ENCODE assay signal across 18 mouse cellular contexts in genomic region chr4:129375821-129376220, GRCm38 (mm10). TPM values are rescaled to one million over a fixed set of nuclear protein-coding genes. Genes with fewer than 3 reads are reported as not detected.
DNase-seq lines count a peak whose midpoint lies in the region; ATAC-seq and TF ChIP-seq lines count a peak whose summit lies in the region.
"Had no signal": no experiment of that assay in that cellular context is flagged by ENCODE, and none has a peak within 500 bp of the region (broad histone marks: within the 10 kb centered on the region; RNA-seq: fewer than 3 reads in every experiment).

No protein-coding gene starts in this region.

- no peaks in the 10 kb centered on the region for H3K36me3 ChIP-seq in hindbrain, postnatal 0 days (ENCODE audit: insufficient read depth, low read length)
- no peaks in the 10 kb centered on the region for H3K36me3 ChIP-seq in hindbrain, embryonic 11.5 days (ENCODE audit: control insufficient read depth, insufficient read depth, low read length)
- H3K36me3 ChIP-seq in megakaryocyte, embryonic 14.5 days (replicated peaks; ENCODE audit: low read length), result no peaks in the 10 kb centered on the region
- H3K36me3 ChIP-seq in E14TG2a.4 (ENCODE audit: insufficient read depth, low read length), result peaks cover 4% of the 10 kb centered on the region; the same call in 1 of the 2 replicates
- H3K36me3 ChIP-seq: embryonic facial prominence, embryonic 12.5 days; forebrain, embryonic 15.5 days; hindbrain, embryonic 10.5 days; limb, embryonic 10.5 days; midbrain, embryonic 13.5 days had no signal

- H3K9ac ChIP-seq in hindbrain, postnatal 0 days (replicated peaks; ENCODE audit: low read length), result no peak overlapping the region
- H3K9ac ChIP-seq in hindbrain, embryonic 11.5 days (ENCODE audit: low read depth, low read length), result no peak overlapping the region
- H3K9ac ChIP-seq: embryonic facial prominence, embryonic 12.5 days had no signal

- no peak for TF ChIP-seq CTCF in hindbrain, postnatal 0 days (IDR thresholded peaks at IDR 0.05; ENCODE audit: low read depth)
- no peak for TF ChIP-seq CTCF in E14TG2a.4 (conservative IDR thresholded peaks at IDR 0.05; ENCODE audit: low read length)

- H3K4me1 ChIP-seq in hindbrain, postnatal 0 days (ENCODE audit: insufficient read depth, low read length), result no peaks in the 10 kb centered on the region
- no peaks in the 10 kb centered on the region for H3K4me1 ChIP-seq in hindbrain, embryonic 11.5 days (replicated peaks; ENCODE audit: control insufficient read depth, insufficient read depth, low read length)
- H3K4me1 ChIP-seq in megakaryocyte, embryonic 14.5 days, result peaks cover 43% of the 10 kb centered on the region
- H3K4me1 ChIP-seq in E14TG2a.4 (replicated peaks; ENCODE audit: low read depth, low read length), result peaks cover 44% of the 10 kb centered on the region
- H3K4me1 ChIP-seq: embryonic facial prominence, embryonic 12.5 days had no signal

- H3K4me2 ChIP-seq in hindbrain, postnatal 0 days (ENCODE audit: low read depth, low read length), result 0 out of 2 replicates have a peak overlapping the region, but pooled peaks have one; percentile 62
- H3K4me2 ChIP-seq in hindbrain, embryonic 11.5 days (replicated peaks; ENCODE audit: low read depth, low read length), result no peak overlapping the region

- no peaks in the 10 kb centered on the region for H3K27me3 ChIP-seq in hindbrain, postnatal 0 days (ENCODE audit: insufficient read depth, low read length)
- no peaks in the 10 kb centered on the region; the same call in 1 of the 2 replicates for H3K27me3 ChIP-seq in hindbrain, embryonic 11.5 days (ENCODE audit: control insufficient read depth, insufficient read depth, low read length)
- H3K27me3 ChIP-seq in megakaryocyte, embryonic 14.5 days (replicated peaks), result peaks cover 28% of the 10 kb centered on the region
- H3K27me3 ChIP-seq in E14TG2a.4 (ENCODE audit: insufficient read depth, low read length), result no peaks in the 10 kb centered on the region
- H3K27me3 ChIP-seq: forebrain, embryonic 15.5 days had no signal

- no peaks in the 10 kb centered on the region for H3K9me3 ChIP-seq in hindbrain, postnatal 0 days (ENCODE audit: low read length)
- no peaks in the 10 kb centered on the region for H3K9me3 ChIP-seq in hindbrain, embryonic 11.5 days (ENCODE audit: control insufficient read depth, low read length)
- H3K9me3 ChIP-seq in megakaryocyte, embryonic 14.5 days, result no peaks in the 10 kb centered on the region
- no peaks in the 10 kb centered on the region for H3K9me3 ChIP-seq in E14TG2a.4 (ENCODE audit: low read length)
- H3K9me3 ChIP-seq: embryonic facial prominence, embryonic 12.5 days; forebrain, embryonic 15.5 days; hindbrain, embryonic 10.5 days; limb, embryonic 10.5 days; midbrain, embryonic 13.5 days had no signal

- ATAC-seq in hindbrain, postnatal 0 days, result no peak
- ATAC-seq in hindbrain, embryonic 11.5 days (ENCODE audit: low FRiP score), result no peak
- no peak for ATAC-seq in megakaryocyte, adult 5-6 weeks (ENCODE audit: poor library complexity, severe bottlenecking)
- ATAC-seq: forebrain, embryonic 15.5 days; midbrain, embryonic 13.5 days had no signal

- DNase-seq in cerebellum, adult 9-11 months, result peak; percentile 26
- DNase-seq in cerebellum, adult 11 months, result no peak
- DNase-seq in hindbrain, postnatal 0 days (ENCODE audit: low spot score), result no peak
- no peak for DNase-seq in hindbrain, embryonic 11.5 days (ENCODE audit: low spot score)
- no peak for DNase-seq in yolk sac, embryonic 10.5 days (ENCODE audit: low spot score)
- DNase-seq: gastrocnemius, postnatal 36 days; kidney, postnatal 36 days; layer of hippocampus, adult 9-11 months; retina, postnatal 1 day; thymus, postnatal 14 days had no signal

- H3K4me3 ChIP-seq in hindbrain, postnatal 0 days (ENCODE audit: low read length), result no peak overlapping the region
- H3K4me3 ChIP-seq in hindbrain, embryonic 11.5 days (ENCODE audit: low read depth, low read length), result no peak overlapping the region; the same call in 1 of the 2 replicates
- peak overlapping the region; percentile 38 for H3K4me3 ChIP-seq in megakaryocyte, embryonic 14.5 days (replicated peaks)
- H3K4me3 ChIP-seq in E14TG2a.4 (replicated peaks; ENCODE audit: low read length), result peak overlapping the region; percentile 88

- 73% methylated on average over 5 of the region's 5 CpGs for WGBS in hindbrain, postnatal 0 days
- WGBS in hindbrain, embryonic 11.5 days, result 79% methylated on average over 5 of the region's 5 CpGs

- no peak overlapping the region for H3K27ac ChIP-seq in hindbrain, postnatal 0 days
- no peak overlapping the region for H3K27ac ChIP-seq in hindbrain, embryonic 11.5 days (ENCODE audit: low read depth, low read length)
- H3K27ac ChIP-seq: embryonic facial prominence, embryonic 12.5 days; forebrain, embryonic 15.5 days; hindbrain, embryonic 10.5 days; limb, embryonic 10.5 days; midbrain, embryonic 13.5 days had no signal

RNA-seq across cellular contexts. Expression of gene Zbtb8a, which starts 2.1 kb away (rescaled TPM):
- total RNA-seq in hindbrain, postnatal 0 days (2014; rRNA removed), result 26.9 and 29.6 TPM in 2 replicates
- polyA plus RNA-seq in hindbrain, postnatal 0 days (2015; fragmentation: Nextera tagmentation; extraction: Ambion mirVana), result 14.9 and 15.3 TPM in 2 replicates
- 8.1 and 11.5 TPM in 2 replicates for polyA plus RNA-seq in hindbrain, embryonic 11.5 days (2014; fragmentation: Nextera tagmentation; extraction: Ambion mirVana)
- 0.29 TPM in 1 of 2 replicates, not detected in the other for polyA plus RNA-seq in megakaryocyte, embryonic 14.5 days (2012; ENCODE audit: insufficient read depth, low replicate concordance)
- 3.0 and 3.3 TPM in 2 replicates for total RNA-seq in megakaryocyte, adult 5-6 weeks (2015)
- 9.3 and 9.4 TPM in 2 replicates for total RNA-seq in megakaryocyte, adult 5-6 weeks (2017)

RNA-seq across cellular contexts. Expression of gene Zbtb8os, which starts 40.3 kb away (rescaled TPM):
- 4.3 and 5.7 TPM in 2 replicates for total RNA-seq in hindbrain, postnatal 0 days (2014; rRNA removed)
- polyA plus RNA-seq in hindbrain, postnatal 0 days (2015; fragmentation: Nextera tagmentation; extraction: Ambion mirVana), result 23.5 and 27.4 TPM in 2 replicates
- polyA plus RNA-seq in hindbrain, embryonic 11.5 days (2014; fragmentation: Nextera tagmentation; extraction: Ambion mirVana), result 42.7 and 45.2 TPM in 2 replicates
- polyA plus RNA-seq in megakaryocyte, embryonic 14.5 days (2012; ENCODE audit: insufficient read depth, low replicate concordance), result 3.9 TPM in 1 of 2 replicates, not detected in the other
- 60.9 and 69.8 TPM in 2 replicates for total RNA-seq in megakaryocyte, adult 5-6 weeks (2015)
- 79.7 and 84.8 TPM in 2 replicates for total RNA-seq in megakaryocyte, adult 5-6 weeks (2017)

RNA-seq across cellular contexts. Expression of gene Rbbp4, which starts 40.7 kb away (rescaled TPM):
- 71.3 and 83.2 TPM in 2 replicates for total RNA-seq in hindbrain, postnatal 0 days (2014; rRNA removed)
- polyA plus RNA-seq in hindbrain, postnatal 0 days (2015; fragmentation: Nextera tagmentation; extraction: Ambion mirVana), result 234 and 236 TPM in 2 replicates
- polyA plus RNA-seq in hindbrain, embryonic 11.5 days (2014; fragmentation: Nextera tagmentation; extraction: Ambion mirVana), result 505 and 518 TPM in 2 replicates
- 2.0 and 20.5 TPM in 2 replicates for polyA plus RNA-seq in megakaryocyte, embryonic 14.5 days (2012; ENCODE audit: insufficient read depth, low replicate concordance)
- 174 and 182 TPM in 2 replicates for total RNA-seq in megakaryocyte, adult 5-6 weeks (2015)
- 86.5 and 88.9 TPM in 2 replicates for total RNA-seq in megakaryocyte, adult 5-6 weeks (2017)

Comparison
In these comparisons a context has a peak if more than half of its experiments do, and no peak if none do; other contexts are left out.
1. H3K4me3 ChIP-seq: peak in megakaryocyte, embryonic 14.5 days (single experiment) and E14TG2a.4 (single experiment); none in hindbrain, postnatal 0 days (single experiment) and hindbrain, embryonic 11.5 days (single experiment).
2. RNA of gene Rbbp4, which starts 40.7 kb away (polyA plus RNA-seq): 505 to 518 TPM in hindbrain, embryonic 11.5 days and 234 to 236 TPM in hindbrain, postnatal 0 days; 2.0 to 20.5 TPM in megakaryocyte, embryonic 14.5 days; every median in the first group is over 10 times any median in the second.